8 mouse cellular contexts compared by ENCODE assay signal in genomic region chr11:94276869-94277337, GRCm38 (mm10). TPM values are rescaled to one million over a fixed set of nuclear protein-coding genes. Genes with fewer than 3 reads are reported as not detected.
DNase-seq lines count a peak whose midpoint lies in the region; ATAC-seq and TF ChIP-seq lines count a peak whose summit lies in the region.

No protein-coding gene starts in this region.

- peak; percentile 99 for TF ChIP-seq CTCF in cortical plate, adult 2 months (IDR thresholded peaks at IDR 0.05; ENCODE audit: extremely low read depth, insufficient read depth, low read length)

- H3K4me3 ChIP-seq in cortical plate, adult 2 months (ENCODE audit: insufficient read depth, low read length): peak overlapping the region; percentile 22

- no peak overlapping the region for H3K27ac ChIP-seq in cortical plate, adult 2 months (ENCODE audit: insufficient read depth, low read length)

- ATAC-seq in activated CD4-positive, CD25-positive, alpha-beta regulatory T cell, adult 4 months: peak; percentile 70
- peak; percentile 82 for ATAC-seq in megakaryocyte progenitor cell, adult 5-6 weeks (replicated peaks; ENCODE audit: poor library complexity)

- TF ChIP-seq POLR2A in cortical plate, adult 2 months (IDR thresholded peaks at IDR 0.05; ENCODE audit: extremely low read depth, insufficient read depth, low read length): peak; percentile 48

- peak; percentile 84 for DNase-seq in gastrocnemius, postnatal 10 days
- DNase-seq in induced T-regulatory cell, adult 2 months (ENCODE audit: low read depth): peak; percentile 95
- peak; percentile 84 to 95 for DNase-seq in left cerebral cortex, adult 9 months (ENCODE audit: low spot score in 2 of 2)
- DNase-seq in right cerebral cortex, postnatal 14 days: peak; percentile 84
- DNase-seq in urinary bladder, postnatal 36 days (ENCODE audit: low spot score in 2 of 2): peak; percentile 85 to 89

- no peaks in the 10 kb centered on the region for H3K4me1 ChIP-seq in cortical plate, adult 2 months (ENCODE audit: control insufficient read depth, insufficient read depth, low read length)

RNA-seq across cellular contexts. Expression of gene Gm21885, which starts 4.8 kb away (rescaled TPM):
- polyA plus RNA-seq in activated CD4-positive, CD25-positive, alpha-beta regulatory T cell, adult 4 months (2017; shearing (Covaris generic)): 1 to 10 TPM in 1 of 2 experiments, not detected in 1; 2.6 TPM
- polyA plus RNA-seq in cortical plate, adult 2 months (2012; rRNA removed): not detected in 2 replicates
- not detected for total RNA-seq in gastrocnemius, postnatal 10 days (2021)
- total RNA-seq in megakaryocyte progenitor cell, adult 5-6 weeks (2015): not detected in 2 replicates
- total RNA-seq in megakaryocyte progenitor cell, adult 5-6 weeks (2017): not detected in 2 replicates

RNA-seq across cellular contexts. Expression of gene Wfikkn2, which starts 31.1 kb away (rescaled TPM):
- polyA plus RNA-seq in activated CD4-positive, CD25-positive, alpha-beta regulatory T cell, adult 4 months (2017; shearing (Covaris generic)): 1 to 10 TPM in 1 of 2 experiments, under 1 TPM in 1; 0.65 to 1.0 TPM
- polyA plus RNA-seq in cortical plate, adult 2 months (2012; rRNA removed): 1.1 and 1.3 TPM in 2 replicates
- 1 to 10 TPM; 1.9 to 2.6 TPM for total RNA-seq in gastrocnemius, postnatal 10 days (2021)
- 0.52 TPM in 1 of 2 replicates, not detected in the other for total RNA-seq in megakaryocyte progenitor cell, adult 5-6 weeks (2015)
- total RNA-seq in megakaryocyte progenitor cell, adult 5-6 weeks (2017): 0.21 and 0.27 TPM in 2 replicates

RNA-seq across cellular contexts. Expression of gene Luc7l3, which starts 44.9 kb away (rescaled TPM):
- 100 to 1,000 TPM; 144 to 155 TPM for polyA plus RNA-seq in activated CD4-positive, CD25-positive, alpha-beta regulatory T cell, adult 4 months (2017; shearing (Covaris generic))
- 138 and 160 TPM in 2 replicates for polyA plus RNA-seq in cortical plate, adult 2 months (2012; rRNA removed)
- total RNA-seq in gastrocnemius, postnatal 10 days (2021): 10 to 100 TPM; 31.8 to 55.4 TPM
- 160 and 188 TPM in 2 replicates for total RNA-seq in megakaryocyte progenitor cell, adult 5-6 weeks (2015)
- total RNA-seq in megakaryocyte progenitor cell, adult 5-6 weeks (2017): 289 and 470 TPM in 2 replicates

RNA-seq across cellular contexts. Expression of gene Ankrd40, which starts 50.9 kb away (rescaled TPM):
- 10 to 100 TPM; 11.8 to 13.2 TPM for polyA plus RNA-seq in activated CD4-positive, CD25-positive, alpha-beta regulatory T cell, adult 4 months (2017; shearing (Covaris generic))
- polyA plus RNA-seq in cortical plate, adult 2 months (2012; rRNA removed): 160 and 165 TPM in 2 replicates
- total RNA-seq in gastrocnemius, postnatal 10 days (2021): 100 to 1,000 TPM; 135 to 141 TPM
- 18.8 and 21.7 TPM in 2 replicates for total RNA-seq in megakaryocyte progenitor cell, adult 5-6 weeks (2015)
- 59.6 and 77.8 TPM in 2 replicates for total RNA-seq in megakaryocyte progenitor cell, adult 5-6 weeks (2017)
